ENCODE assay signal across 29 mouse cellular contexts in genomic region chr8:118101346-118101745, GRCm38 (mm10).
"Had no signal": no experiment of that assay in that cellular context is flagged by ENCODE, and none has a peak within 500 bp of the region (broad histone marks: within the 10 kb centered on the region; RNA-seq: fewer than 3 reads in every experiment).

No protein-coding gene starts in this region.

- H3K4me2 ChIP-seq: embryonic facial prominence, embryonic 12.5 days; embryonic facial prominence, embryonic 13.5 days; embryonic facial prominence, embryonic 15.5 days; forebrain, embryonic 12.5 days; forebrain, embryonic 13.5 days; forebrain, embryonic 15.5 days had no signal

- H3K9me3 ChIP-seq: embryonic facial prominence, embryonic 10.5 days; embryonic facial prominence, embryonic 12.5 days; embryonic facial prominence, embryonic 13.5 days; embryonic facial prominence, embryonic 15.5 days; forebrain, embryonic 10.5 days; forebrain, embryonic 12.5 days; forebrain, embryonic 13.5 days; forebrain, embryonic 15.5 days had no signal

- ATAC-seq: forebrain, embryonic 13.5 days; forebrain, embryonic 14.5 days; forebrain, embryonic 15.5 days; forebrain, embryonic 16.5 days; forebrain, postnatal 0 days had no signal

- H3K36me3 ChIP-seq: embryonic facial prominence, embryonic 10.5 days; embryonic facial prominence, embryonic 12.5 days; embryonic facial prominence, embryonic 13.5 days; embryonic facial prominence, embryonic 15.5 days; forebrain, embryonic 10.5 days; forebrain, embryonic 12.5 days; forebrain, embryonic 15.5 days had no signal

- H3K9ac ChIP-seq: embryonic facial prominence, embryonic 12.5 days; embryonic facial prominence, embryonic 13.5 days; embryonic facial prominence, embryonic 15.5 days; forebrain, embryonic 12.5 days; forebrain, embryonic 13.5 days; forebrain, embryonic 15.5 days; forebrain, postnatal 0 days had no signal

- DNase-seq: cerebellum, adult 2 months; cerebellum, adult 8-10 months; cerebellum, adult 9-10 months; cerebellum, adult 9-11 months; cerebellum, postnatal 10 days; cerebellum, postnatal 14 days; cerebellum, postnatal 25 days; cerebellum, postnatal 36 days; embryo, embryonic 11 days; forebrain, postnatal 0 days; gastrocnemius, adult 2 months; gastrocnemius, postnatal 10 days; gastrocnemius, postnatal 14 days; gastrocnemius, postnatal 25 days; gastrocnemius, postnatal 36 days; heart, adult 11 months; heart, adult 18-20 months; heart, adult 2 months had no signal

- H3K4me3 ChIP-seq: embryonic facial prominence, embryonic 10.5 days; embryonic facial prominence, embryonic 12.5 days; embryonic facial prominence, embryonic 13.5 days; embryonic facial prominence, embryonic 15.5 days; erythroblast, embryonic 14.5 days; forebrain, embryonic 10.5 days; forebrain, embryonic 12.5 days; forebrain, embryonic 13.5 days; forebrain, embryonic 15.5 days; gastrocnemius, adult 2 months; heart, adult 2 months had no signal

- H3K27ac ChIP-seq: embryonic facial prominence, embryonic 10.5 days; embryonic facial prominence, embryonic 12.5 days; embryonic facial prominence, embryonic 13.5 days; embryonic facial prominence, embryonic 15.5 days; forebrain, embryonic 10.5 days; forebrain, embryonic 12.5 days; forebrain, embryonic 13.5 days; forebrain, embryonic 15.5 days; gastrocnemius, adult 2 months; heart, adult 2 months had no signal

- H3K27me3 ChIP-seq: embryonic facial prominence, embryonic 12.5 days; forebrain, embryonic 12.5 days; forebrain, embryonic 13.5 days; forebrain, embryonic 15.5 days had no signal
